Mouse (Mus musculus): ENCODE measurements around the gene Crk.

DNA sequence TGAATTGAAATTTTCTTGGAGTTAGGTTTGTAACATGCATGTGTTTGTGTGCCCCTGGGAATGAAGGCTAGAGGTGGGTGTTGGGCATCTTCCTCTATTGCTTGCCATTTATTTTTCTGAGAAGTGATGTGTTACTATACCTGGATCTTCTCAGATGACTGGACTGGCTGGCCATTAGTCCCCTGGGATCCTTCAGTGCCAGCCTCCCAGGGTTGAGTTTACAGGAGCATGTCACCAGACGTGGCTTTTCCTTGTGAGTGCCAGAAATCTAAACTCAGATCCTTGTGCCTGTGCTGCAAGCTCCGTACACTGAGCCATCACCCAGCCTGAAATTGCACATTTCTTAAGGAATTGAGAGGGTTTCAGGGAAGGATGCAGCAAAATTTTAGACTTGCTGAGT, 5.9 kb downstream of the Crk start:
- TF ChIP-seq CTCF (IDR thresholded peaks at IDR 0.05; ENCODE audit: low read depth, low read length) (no peak), POLR2A (IDR thresholded peaks at IDR 0.05; ENCODE audit: insufficient read depth, low read length) (no peak), EP300 (IDR thresholded peaks at IDR 0.05; ENCODE audit: insufficient read depth, low read depth, low read length) (no peak)
